Mouse (Mus musculus): ENCODE measurements around the gene Barhl2. TPM values are rescaled to one million over a fixed set of nuclear protein-coding genes. Genes with fewer than 3 reads are reported as not detected.

Barhl2 gene
- polyA plus RNA-seq, 1 experiment from 2014 or later, result not detected

DNA sequence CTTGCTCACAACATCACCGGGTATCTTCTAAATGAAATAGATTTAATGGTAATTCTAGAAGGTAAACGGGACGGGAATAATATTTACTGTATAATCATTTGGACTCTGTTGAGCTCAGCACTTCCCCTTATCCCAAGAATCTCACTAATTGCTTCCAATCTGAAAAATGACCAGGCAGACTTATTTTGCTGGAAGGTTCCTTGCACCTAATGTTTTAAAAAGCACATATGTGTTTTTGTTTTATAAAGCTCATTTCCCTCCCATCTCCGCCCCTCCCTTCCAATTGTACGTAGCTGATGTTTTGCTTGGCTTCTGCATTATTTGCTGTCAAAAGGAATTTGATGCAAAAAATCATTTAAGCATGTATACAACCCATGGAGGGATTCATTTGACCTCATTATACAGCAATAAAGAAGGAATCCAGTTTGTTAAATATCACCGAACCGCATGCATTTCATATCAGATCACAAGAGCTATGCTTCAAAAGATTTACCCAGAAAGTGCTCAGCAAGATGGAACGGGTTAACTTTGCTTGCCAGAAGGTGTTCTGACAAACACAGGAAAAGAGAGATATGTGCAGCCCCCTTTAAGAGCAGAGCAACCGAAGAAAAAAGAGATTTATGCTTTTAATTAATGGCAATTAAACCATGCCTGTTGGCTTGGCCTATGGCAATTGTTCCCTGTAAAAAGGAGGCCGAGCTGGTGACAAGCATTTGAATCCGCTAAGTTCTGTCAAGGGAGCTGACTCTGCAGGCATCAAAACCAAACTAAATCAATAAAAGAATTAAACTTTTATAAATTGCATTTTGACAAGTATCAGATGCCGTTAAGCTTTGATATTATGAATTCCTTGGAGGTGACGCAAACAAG is 13.5 kb upstream of the Barhl2 start:
- Histone ChIP-seq H3K36me3 (ENCODE audit: insufficient read depth) (no peaks in the 10 kb centered on the region), H3K27ac (ENCODE audit: low read depth) (no peak overlapping the region), H3K9me3 (ENCODE audit: low read depth, low read length) (no peaks in the 10 kb centered on the region), H3K4me3 (ENCODE audit: low read depth, low read length) (no peak overlapping the region), H3K4me2 (no peak overlapping the region), H3K9ac (no peak overlapping the region), H3K4me1 (ENCODE audit: insufficient read depth) (no peaks in the 10 kb centered on the region), H3K27me3 (ENCODE audit: insufficient read depth, low read length) (peaks cover 86% of the 10 kb centered on the region)
- 18% methylated on average over 13 of the region's 13 CpGs for WGBS
- ATAC-seq (ENCODE audit: insufficient read depth), result no peak
- DNase-seq, result no peak
- no peak for TF ChIP-seq CTCF (IDR thresholded peaks at IDR 0.05; ENCODE audit: low read depth)

DNA sequence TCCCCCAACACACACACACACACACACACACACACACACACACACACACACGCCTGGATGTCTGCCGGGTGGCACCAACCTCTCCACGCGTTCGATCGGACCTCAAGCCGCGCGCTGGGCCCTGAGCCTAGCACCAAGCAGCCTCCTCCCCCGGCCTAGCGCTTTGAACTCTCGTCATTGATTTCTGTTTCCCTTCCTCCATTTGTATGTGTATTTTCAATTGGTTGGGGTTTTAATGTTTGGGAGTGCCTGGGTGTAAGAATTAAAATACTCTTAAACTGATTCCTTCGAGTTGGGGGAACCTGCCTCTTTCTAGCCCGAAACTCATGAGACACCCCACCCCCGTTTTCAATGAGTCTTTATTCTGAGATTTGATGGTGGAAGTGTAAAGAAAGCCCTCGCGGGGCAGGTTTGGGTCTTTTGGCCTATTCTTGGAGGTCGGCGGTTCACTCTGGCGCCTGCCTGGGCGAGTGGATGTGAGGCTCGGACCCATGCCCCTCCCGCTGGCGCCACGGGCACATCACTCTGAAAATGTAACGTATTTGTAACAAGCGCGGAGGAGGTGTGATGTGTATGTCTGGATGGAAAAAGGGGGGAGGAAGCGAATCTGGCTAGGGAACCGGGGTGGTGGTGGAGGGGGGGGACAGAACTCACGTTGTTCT is 7.3 kb upstream of the Barhl2 start:
- Histone ChIP-seq H3K27me3 (ENCODE audit: insufficient read depth, low read length) (peaks cover 100% of the 10 kb centered on the region), H3K4me2 (no peak overlapping the region), H3K4me3 (ENCODE audit: low read depth, low read length) (no peak overlapping the region), H3K36me3 (ENCODE audit: insufficient read depth) (no peaks in the 10 kb centered on the region), H3K27ac (ENCODE audit: low read depth) (no peak overlapping the region), H3K4me1 (ENCODE audit: insufficient read depth) (no peaks in the 10 kb centered on the region), H3K9me3 (ENCODE audit: low read depth, low read length) (no peaks in the 10 kb centered on the region), H3K9ac (no peak overlapping the region)
- ATAC-seq (ENCODE audit: insufficient read depth) (peak; percentile 27; the same call in 1 of the 2 replicates), DNase-seq (peak; percentile 10)
- under 1% methylated on average over 31 of the region's 31 CpGs for WGBS
- no peak for TF ChIP-seq CTCF (IDR thresholded peaks at IDR 0.05; ENCODE audit: low read depth)

DNA sequence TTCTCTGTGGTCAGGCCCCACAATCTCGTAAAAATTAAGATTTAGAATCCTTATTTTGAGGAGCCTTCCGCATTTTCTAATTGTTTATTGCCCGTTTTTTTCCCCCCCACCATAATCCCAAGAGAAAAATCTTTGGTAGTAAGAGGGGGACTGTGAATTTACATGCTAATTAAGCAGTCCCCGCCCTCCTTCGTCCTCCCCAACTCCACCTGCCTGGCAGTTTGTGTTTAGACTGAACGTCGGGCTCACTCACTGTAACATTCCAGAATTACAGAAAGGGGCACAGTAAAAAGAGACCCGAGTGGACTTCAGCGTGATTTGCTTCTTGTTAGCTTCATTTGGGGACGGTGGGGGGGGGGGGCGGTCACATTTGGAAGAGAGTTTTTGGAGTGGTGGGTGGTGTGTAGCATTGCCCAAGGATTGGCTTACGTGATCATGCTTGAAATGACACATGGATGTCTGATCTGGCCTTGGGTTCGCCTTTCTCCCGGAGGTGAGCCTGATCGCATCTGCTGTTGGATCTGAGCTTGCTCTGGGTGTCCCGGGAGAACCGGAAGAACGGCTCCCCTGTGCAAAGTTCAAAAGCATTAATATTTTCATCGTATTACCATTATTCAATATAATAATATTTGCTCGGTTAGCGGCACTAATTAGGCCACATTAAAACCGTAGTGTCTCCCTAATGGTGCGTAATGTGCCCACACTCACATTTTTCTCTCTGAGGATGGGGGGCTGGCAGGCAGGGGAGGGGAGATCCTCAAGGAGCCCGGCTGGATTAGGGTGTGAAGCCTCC is 6.6 kb upstream of the Barhl2 start:
- no peak for TF ChIP-seq CTCF (IDR thresholded peaks at IDR 0.05; ENCODE audit: low read depth)
- Histone ChIP-seq H3K27me3 (ENCODE audit: insufficient read depth, low read length) (peaks cover 100% of the 10 kb centered on the region), H3K36me3 (ENCODE audit: insufficient read depth) (no peaks in the 10 kb centered on the region), H3K27ac (ENCODE audit: low read depth) (no peak overlapping the region), H3K9me3 (ENCODE audit: low read depth, low read length) (no peaks in the 10 kb centered on the region), H3K4me3 (ENCODE audit: low read depth, low read length) (no peak overlapping the region), H3K9ac (no peak overlapping the region), H3K4me1 (ENCODE audit: insufficient read depth) (no peaks in the 10 kb centered on the region), H3K4me2 (no peak overlapping the region)
- ATAC-seq (ENCODE audit: insufficient read depth), result no peak
- peak; percentile 1 for DNase-seq
- 1% methylated on average over 24 of the region's 24 CpGs for WGBS

DNA sequence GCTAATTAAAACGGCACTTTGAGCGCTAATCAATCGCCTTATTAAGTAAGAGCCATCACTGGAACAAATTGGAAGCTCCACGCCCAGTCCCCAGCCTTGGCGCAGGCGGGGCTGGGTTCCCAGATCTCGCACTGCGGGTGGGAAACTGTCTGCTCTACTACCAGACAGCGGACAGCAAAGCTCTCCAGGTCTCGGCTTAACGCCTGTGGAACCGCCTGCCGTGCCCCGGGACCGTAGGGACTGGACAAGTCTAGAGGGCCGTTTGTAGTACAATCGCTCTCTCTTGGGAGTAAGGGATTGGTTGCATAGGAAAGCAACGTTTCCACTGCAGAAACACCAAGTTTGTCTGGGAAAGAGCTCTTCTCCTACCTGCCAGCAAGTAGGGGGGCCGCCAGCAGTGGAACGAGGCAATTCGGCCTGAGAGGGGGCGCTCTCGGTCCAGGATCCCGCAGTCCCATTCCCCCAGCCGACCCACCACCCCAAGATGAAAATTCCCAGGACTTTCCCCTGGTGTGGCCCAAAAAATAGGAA is 5.8 kb upstream of the Barhl2 start:
- ATAC-seq (ENCODE audit: insufficient read depth) (no peak), DNase-seq (peak; percentile 34)
- TF ChIP-seq CTCF (IDR thresholded peaks at IDR 0.05; ENCODE audit: low read depth), result peak; percentile 38
- peaks cover 100% of the 10 kb centered on the region for H3K27me3 ChIP-seq (ENCODE audit: insufficient read depth, low read length)
- no peaks in the 10 kb centered on the region for H3K9me3 ChIP-seq (ENCODE audit: low read depth, low read length)
- H3K4me3 ChIP-seq (ENCODE audit: low read depth, low read length), result no peak overlapping the region
- H3K4me2 ChIP-seq, result no peak overlapping the region
- no peak overlapping the region for H3K27ac ChIP-seq (ENCODE audit: low read depth)
- no peaks in the 10 kb centered on the region for H3K36me3 ChIP-seq (ENCODE audit: insufficient read depth)
- H3K4me1 ChIP-seq (ENCODE audit: insufficient read depth), result no peaks in the 10 kb centered on the region
- H3K9ac ChIP-seq, result no peak overlapping the region
- WGBS, result under 1% methylated on average over 25 of the region's 25 CpGs

DNA sequence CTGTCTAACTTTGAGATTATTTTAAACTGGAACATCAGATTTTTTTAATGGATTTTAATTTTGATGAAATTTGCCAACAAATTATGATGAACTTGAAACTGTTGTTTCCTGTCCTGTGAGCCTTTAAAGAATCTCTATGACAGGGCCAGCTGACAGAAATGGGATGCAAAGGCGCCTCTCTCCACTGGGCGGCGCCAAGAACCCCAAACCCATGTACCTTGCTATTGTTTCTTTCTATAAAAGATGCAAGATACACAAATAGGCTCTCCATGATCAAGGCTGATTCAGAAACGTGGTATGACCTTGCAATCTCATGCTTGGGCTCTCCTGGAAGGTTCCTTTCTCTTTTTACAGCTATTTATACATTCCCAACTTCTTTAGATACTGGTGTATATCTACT is 3.9 kb upstream of the Barhl2 start:
- Histone ChIP-seq H3K4me2 (no peak overlapping the region), H3K4me1 (ENCODE audit: insufficient read depth) (no peaks in the 10 kb centered on the region), H3K36me3 (ENCODE audit: insufficient read depth) (no peaks in the 10 kb centered on the region), H3K9ac (no peak overlapping the region), H3K27me3 (ENCODE audit: insufficient read depth, low read length) (peaks cover 100% of the 10 kb centered on the region), H3K27ac (ENCODE audit: low read depth) (no peak overlapping the region), H3K9me3 (ENCODE audit: low read depth, low read length) (no peaks in the 10 kb centered on the region), H3K4me3 (ENCODE audit: low read depth, low read length) (no peak overlapping the region)
- ATAC-seq (ENCODE audit: insufficient read depth), result no peak
- under 1% methylated on average over 4 of the region's 4 CpGs for WGBS
- TF ChIP-seq CTCF (IDR thresholded peaks at IDR 0.05; ENCODE audit: low read depth), result peak; percentile 78
- DNase-seq, result peak; percentile 75

DNA sequence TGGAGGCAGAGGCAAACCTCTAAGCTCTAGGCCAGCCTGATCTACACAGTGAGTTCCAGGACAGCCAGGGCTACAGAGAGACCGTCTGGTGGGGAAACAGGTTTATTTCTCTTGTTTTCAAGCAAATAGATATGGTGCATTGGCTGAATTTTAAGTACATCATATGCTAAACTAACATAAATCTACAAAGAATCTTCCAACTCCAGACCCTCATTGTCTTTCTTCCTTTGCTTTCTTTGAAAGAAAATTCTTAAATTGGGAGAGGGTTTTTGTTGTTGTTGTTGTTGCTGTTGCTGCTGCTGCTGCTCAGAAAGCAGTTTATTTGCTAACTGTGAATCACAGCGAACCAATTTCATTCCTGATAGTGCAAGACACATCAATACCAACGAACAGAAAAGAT is 3.5 kb upstream of the Barhl2 start:
- Histone ChIP-seq H3K9me3 (ENCODE audit: low read depth, low read length) (no peaks in the 10 kb centered on the region), H3K9ac (no peak overlapping the region), H3K36me3 (ENCODE audit: insufficient read depth) (no peaks in the 10 kb centered on the region), H3K4me3 (ENCODE audit: low read depth, low read length) (no peak overlapping the region), H3K4me1 (ENCODE audit: insufficient read depth) (no peaks in the 10 kb centered on the region), H3K27me3 (ENCODE audit: insufficient read depth, low read length) (peaks cover 99% of the 10 kb centered on the region), H3K27ac (ENCODE audit: low read depth) (no peak overlapping the region), H3K4me2 (no peak overlapping the region)
- 5% methylated on average over 3 of the region's 3 CpGs for WGBS
- TF ChIP-seq CTCF (IDR thresholded peaks at IDR 0.05; ENCODE audit: low read depth), result no peak
- ATAC-seq (ENCODE audit: insufficient read depth) (no peak), DNase-seq (no peak)

Measured in lung, embryonic 14.5 days (tissue).